Mouse (Mus musculus): ENCODE measurements at regions not wholly inside any gene's neighbourhood (a gene's known extent, or its start where the extent isn't known, plus 50 kb on each side); places are given as distances from the start of the nearest gene placed in this dataset.

DNA sequence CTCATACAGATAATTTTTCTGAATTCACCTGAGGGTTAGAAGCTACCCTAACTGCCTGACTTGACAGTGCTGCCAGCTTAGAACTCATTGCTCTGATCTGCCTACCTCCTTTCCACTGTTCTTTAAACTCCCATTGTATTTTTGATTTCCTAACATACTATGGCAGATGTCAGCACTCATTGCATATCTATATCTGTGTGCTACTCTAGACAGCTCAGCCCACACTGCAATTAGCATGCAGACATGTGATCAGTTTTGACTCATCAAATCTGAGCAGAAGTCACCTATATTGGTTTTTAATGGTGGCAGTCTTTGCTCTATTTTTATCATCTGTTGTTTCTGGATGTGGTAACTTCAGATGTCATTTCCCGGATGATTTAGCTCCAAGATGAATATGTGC is 407.0 kb upstream of the Tpk1 start:
- no peak for TF ChIP-seq CTCF (IDR thresholded peaks at IDR 0.05)
- no peak for TF ChIP-seq EP300 (IDR thresholded peaks at IDR 0.05; ENCODE audit: insufficient read depth, low read depth, low read length)

Data from heart, adult 2 months (tissue).